Mouse (Mus musculus) heart, adult 2 months (tissue): ENCODE measurements around the gene Rpl24.

Experiments
- CTCF ChIP-seq: fragments of 200-600 bp; IDR thresholded peaks from 2 replicates; pipeline ENCODE4 v1.8.1; 2022; ENCODE audit warnings: antibody characterized with exemption, mild to moderate bottlenecking, moderate library complexity
- EP300 ChIP-seq: fragments of 200-500 bp; IDR thresholded peaks from 2 replicates; pipeline ENCODE4 v1.6.1; 2011; ENCODE audit warnings: low read depth, low read length, control low read depth; ENCODE audit not compliant: insufficient read depth
- POLR2A ChIP-seq: fragments of 200-500 bp; IDR thresholded peaks from 2 replicates; pipeline ENCODE4 v1.6.1; 2011; ENCODE audit warnings: mild to moderate bottlenecking, low read depth, low read length, control low read depth; ENCODE audit not compliant: insufficient read depth

- no peak for TF ChIP-seq CTCF
- no peak for TF ChIP-seq POLR2A
- TF ChIP-seq EP300 = no peak
These were observed 17.1 kb upstream of the Rpl24 start for GRCm38 (mm10) chr16:55948963-55949362.
